Mouse (Mus musculus): ENCODE results near the gene Apof. TPM values are rescaled to one million over a fixed set of nuclear protein-coding genes. Genes with fewer than 3 reads are reported as not detected.

The Apof gene
- polyA plus RNA-seq, 1 experiment from 2014 or later, result 0.15 TPM

DNA sequence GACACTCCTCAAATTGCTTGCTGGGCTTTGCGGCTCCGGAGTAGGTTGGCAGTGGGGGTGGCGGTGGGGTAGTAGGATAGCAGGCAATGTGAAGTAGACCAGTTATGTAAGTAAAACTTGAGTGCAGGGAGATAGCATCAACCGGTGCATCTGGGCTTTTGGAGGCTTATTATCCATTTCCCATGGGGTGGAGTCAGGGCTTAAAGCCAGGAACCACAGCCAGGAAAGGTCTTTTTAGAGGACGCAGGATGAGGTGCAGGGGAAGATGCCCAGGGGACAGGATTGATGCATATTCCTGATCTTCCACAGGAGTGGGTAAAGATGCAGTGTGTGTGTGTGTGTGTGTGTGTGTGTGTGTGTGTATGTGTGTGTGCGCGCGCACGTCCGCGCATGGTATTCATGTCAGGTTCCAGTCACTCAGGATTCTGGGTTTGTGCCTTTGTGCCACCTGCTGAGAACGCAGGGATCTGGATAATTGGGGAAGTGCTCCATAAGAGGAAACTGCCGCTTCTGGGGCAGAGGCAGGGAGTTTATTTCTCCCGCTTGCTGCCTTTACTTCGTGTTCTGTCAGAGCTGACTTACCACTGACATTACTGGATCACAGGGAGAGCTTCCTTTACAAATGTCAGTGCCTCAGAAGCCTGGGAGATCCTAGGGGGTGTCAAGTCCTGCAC lies 30.5 kb upstream of the Apof start:
- Histone ChIP-seq H3K9ac (no peak overlapping the region), H3K27me3 (no peaks in the 10 kb centered on the region), H3K4me2 (no peak overlapping the region), H3K4me3 (no peak overlapping the region), H3K4me1 (peaks cover 5% of the 10 kb centered on the region), H3K36me3 (peaks cover 36% of the 10 kb centered on the region), H3K27ac (no peak overlapping the region), H3K9me3 (no peaks in the 10 kb centered on the region)
- whole genome bisulfite sequencing, result 80% methylated on average over 15 of the region's 15 CpGs
- ATAC-seq (ENCODE audit: borderline replicate concordance, extremely low read depth, low FRiP score, low TSS enrichment), result no peak

DNA sequence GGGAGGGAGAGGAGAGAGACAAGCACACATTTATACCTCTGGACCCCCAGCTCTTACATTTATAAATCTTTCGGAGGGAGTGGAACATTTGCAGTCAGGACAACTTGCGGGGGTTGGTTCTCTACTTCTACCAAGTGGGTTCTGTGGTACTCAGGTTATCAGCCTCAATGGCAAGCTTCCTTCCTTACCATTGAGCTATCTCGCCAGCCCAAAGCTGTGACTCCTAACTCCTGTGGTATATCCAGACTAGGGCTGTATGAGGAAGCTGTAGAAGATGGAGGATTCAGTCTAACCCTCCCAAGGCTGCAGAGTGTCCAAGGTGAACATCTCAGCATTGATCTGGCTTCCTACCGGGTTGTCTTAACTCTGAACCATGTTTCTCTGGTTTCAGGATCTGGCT lies 29.3 kb upstream of the Apof start:
- Histone ChIP-seq H3K36me3 (peaks cover 46% of the 10 kb centered on the region), H3K9ac (no peak overlapping the region), H3K4me3 (no peak overlapping the region), H3K27ac (no peak overlapping the region), H3K27me3 (no peaks in the 10 kb centered on the region), H3K4me2 (no peak overlapping the region), H3K9me3 (no peaks in the 10 kb centered on the region), H3K4me1 (no peaks in the 10 kb centered on the region)
- no peak for ATAC-seq (ENCODE audit: borderline replicate concordance, extremely low read depth, low FRiP score, low TSS enrichment)
- WGBS, result 92% methylated on average over 4 of the region's 4 CpGs

DNA sequence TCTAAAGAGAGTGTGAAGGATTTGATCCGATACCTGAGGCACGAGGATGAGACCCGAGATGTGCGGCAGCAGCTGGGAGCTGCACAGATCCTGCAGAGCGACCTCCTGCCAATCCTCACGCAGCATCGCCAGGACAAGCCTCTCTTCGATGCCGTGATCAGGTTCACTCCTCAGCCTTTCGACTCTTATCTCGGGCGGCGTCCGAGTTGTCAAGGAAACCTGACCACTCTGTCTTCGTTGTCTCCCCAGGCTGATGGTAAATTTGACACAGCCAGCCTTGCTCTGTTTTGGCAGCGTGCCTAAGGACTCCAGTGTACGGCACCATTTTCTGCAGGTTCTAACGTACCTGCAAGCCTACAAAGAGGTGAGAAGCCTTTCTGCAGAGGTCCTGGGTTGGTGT lies 28.3 kb upstream of the Apof start:
- no peaks in the 10 kb centered on the region for H3K4me1 ChIP-seq
- H3K4me3 ChIP-seq, result no peak overlapping the region
- peaks cover 52% of the 10 kb centered on the region for H3K36me3 ChIP-seq
- WGBS, result 73% methylated on average over 18 of the region's 18 CpGs
- H3K9ac ChIP-seq, result no peak overlapping the region
- no peak for ATAC-seq (ENCODE audit: borderline replicate concordance, extremely low read depth, low FRiP score, low TSS enrichment)
- no peak overlapping the region for H3K4me2 ChIP-seq
- H3K27ac ChIP-seq, result no peak overlapping the region
- no peaks in the 10 kb centered on the region for H3K27me3 ChIP-seq
- H3K9me3 ChIP-seq, result no peaks in the 10 kb centered on the region

DNA sequence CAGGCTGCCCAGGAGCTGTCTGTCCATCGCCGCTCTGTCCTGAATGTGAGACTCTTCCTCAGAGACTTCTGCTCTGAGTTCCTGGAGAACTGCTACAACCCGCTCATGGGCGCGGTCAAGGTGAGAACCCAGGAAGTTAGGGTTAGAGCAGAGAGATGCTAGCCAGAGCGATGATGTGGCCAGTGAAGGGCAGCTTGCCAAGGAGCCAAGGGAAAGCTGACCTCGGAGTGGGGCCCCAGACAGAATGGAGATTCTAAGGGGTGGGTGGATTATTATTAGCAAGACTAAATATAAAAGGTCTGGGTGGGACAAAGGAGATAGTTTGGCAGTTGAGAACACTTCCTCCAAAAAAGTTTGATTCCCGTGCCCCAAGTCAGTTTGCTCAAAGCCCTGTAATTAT lies 25.2 kb upstream of the Apof start:
- H3K4me1 ChIP-seq, result no peaks in the 10 kb centered on the region
- no peaks in the 10 kb centered on the region for H3K9me3 ChIP-seq
- no peak overlapping the region for H3K4me3 ChIP-seq
- no peaks in the 10 kb centered on the region for H3K27me3 ChIP-seq
- no peak for ATAC-seq (ENCODE audit: borderline replicate concordance, extremely low read depth, low FRiP score, low TSS enrichment)
- no peak overlapping the region for H3K9ac ChIP-seq
- H3K36me3 ChIP-seq, result peaks cover 81% of the 10 kb centered on the region
- H3K27ac ChIP-seq, result no peak overlapping the region
- 85% methylated on average over 8 of the region's 8 CpGs for WGBS
- no peak overlapping the region for H3K4me2 ChIP-seq

DNA sequence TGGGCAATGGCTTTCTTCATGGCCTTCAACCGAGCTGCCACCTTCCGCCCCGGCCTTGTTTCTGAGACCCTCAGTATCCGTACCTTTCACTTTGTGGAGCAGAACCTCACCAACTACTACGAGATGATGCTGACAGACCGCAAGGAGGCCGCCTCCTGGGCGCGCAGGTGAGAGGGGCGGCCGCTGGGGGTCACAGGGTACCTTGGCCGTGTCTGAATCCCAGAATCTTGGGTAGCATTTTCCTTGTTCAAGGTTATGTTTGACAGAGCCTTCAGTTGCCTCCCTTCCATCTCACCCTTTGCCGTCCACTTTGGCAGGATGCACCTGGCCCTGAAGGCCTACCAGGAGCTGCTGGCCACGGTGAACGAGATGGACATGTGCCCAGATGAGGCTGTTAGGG lies 24.4 kb upstream of the Apof start:
- H3K4me2 ChIP-seq, result no peak overlapping the region
- H3K27ac ChIP-seq, result no peak overlapping the region
- H3K9me3 ChIP-seq, result no peaks in the 10 kb centered on the region
- no peak overlapping the region for H3K4me3 ChIP-seq
- ATAC-seq (ENCODE audit: borderline replicate concordance, extremely low read depth, low FRiP score, low TSS enrichment), result no peak
- no peaks in the 10 kb centered on the region for H3K4me1 ChIP-seq
- peaks cover 89% of the 10 kb centered on the region for H3K36me3 ChIP-seq
- no peak overlapping the region for H3K9ac ChIP-seq
- H3K27me3 ChIP-seq, result no peaks in the 10 kb centered on the region
- WGBS, result 92% methylated on average over 15 of the region's 15 CpGs

DNA sequence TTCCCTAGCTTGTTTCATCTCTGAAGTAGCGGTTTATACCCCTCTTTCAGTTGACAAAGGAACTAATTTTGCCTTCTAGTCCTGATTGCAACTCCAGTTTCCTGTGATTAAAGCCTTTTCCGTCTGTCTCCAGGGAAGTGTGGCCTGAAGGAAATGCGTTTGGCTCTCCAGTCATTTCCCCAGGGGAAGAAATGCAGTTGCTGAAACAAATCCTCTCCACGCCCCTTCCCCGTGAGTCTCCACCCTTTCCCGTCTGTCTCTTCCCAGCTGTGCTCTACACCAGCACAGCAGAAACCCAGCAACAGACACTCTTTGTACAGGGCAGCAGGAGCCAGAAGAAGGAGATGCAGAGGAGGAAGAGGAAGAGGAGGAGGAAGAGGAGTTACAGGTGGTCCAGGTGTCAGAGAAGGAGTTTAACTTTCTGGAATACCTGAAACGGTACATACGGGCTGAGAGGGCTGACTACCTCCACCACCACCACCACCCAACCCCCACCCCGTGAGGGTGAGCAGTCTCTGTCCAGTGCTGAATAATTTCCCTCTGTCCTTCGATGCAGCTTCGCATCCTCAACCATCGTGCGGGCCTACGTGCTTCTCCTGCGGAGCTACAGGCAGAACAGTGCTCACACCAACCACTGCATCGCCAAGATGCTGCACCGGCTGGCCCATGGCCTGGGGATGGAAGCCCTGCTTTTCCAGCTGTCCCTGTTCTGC lies 21.3 kb upstream of the Apof start:
- Histone ChIP-seq H3K36me3 (peaks cover 94% of the 10 kb centered on the region), H3K4me3 (peak overlapping the region; percentile 2; the same call in 1 of the 2 replicates)

DNA sequence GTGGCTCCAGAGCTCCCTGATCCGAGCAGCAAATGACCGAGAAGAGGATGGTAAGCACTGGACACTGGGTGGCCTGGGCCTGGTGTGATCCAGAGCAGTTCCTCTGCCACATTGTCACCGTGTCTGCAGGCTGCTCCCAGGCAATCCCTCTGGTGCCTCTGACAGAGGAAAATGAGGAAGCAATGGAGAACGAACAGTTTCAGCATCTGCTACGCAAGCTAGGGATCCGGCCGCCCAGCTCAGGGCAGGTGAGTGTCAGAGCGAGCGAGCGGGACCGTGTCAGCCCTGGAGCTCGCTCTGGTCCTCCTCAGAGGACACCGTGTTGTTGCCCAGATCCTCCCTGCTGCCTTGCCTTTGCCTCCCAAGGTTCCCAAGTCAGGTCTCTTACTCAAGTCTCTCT lies 17.9 kb upstream of the Apof start:
- H3K36me3 ChIP-seq, result peaks cover 73% of the 10 kb centered on the region
- no peaks in the 10 kb centered on the region for H3K27me3 ChIP-seq
- WGBS, result 93% methylated on average over 13 of the region's 13 CpGs
- H3K4me1 ChIP-seq, result no peaks in the 10 kb centered on the region
- no peak for ATAC-seq (ENCODE audit: borderline replicate concordance, extremely low read depth, low FRiP score, low TSS enrichment)
- no peak overlapping the region for H3K9ac ChIP-seq
- H3K9me3 ChIP-seq, result no peaks in the 10 kb centered on the region
- H3K4me2 ChIP-seq, result no peak overlapping the region
- no peak overlapping the region for H3K27ac ChIP-seq
- H3K4me3 ChIP-seq, result no peak overlapping the region

More for the DNA sequence above, 21.3 kb upstream of the Apof start:
- peak; percentile 47; the same call in 1 of the 2 replicates for ATAC-seq (ENCODE audit: borderline replicate concordance, extremely low read depth, low FRiP score, low TSS enrichment)
- 70% methylated on average over 17 of the region's 17 CpGs for WGBS
- Histone ChIP-seq H3K4me2 (peak overlapping the region; percentile 28), H3K9ac (no peak overlapping the region), H3K9me3 (no peaks in the 10 kb centered on the region), H3K27ac (peak overlapping the region; percentile 76), H3K4me1 (no peaks in the 10 kb centered on the region), H3K27me3 (no peaks in the 10 kb centered on the region)

DNA sequence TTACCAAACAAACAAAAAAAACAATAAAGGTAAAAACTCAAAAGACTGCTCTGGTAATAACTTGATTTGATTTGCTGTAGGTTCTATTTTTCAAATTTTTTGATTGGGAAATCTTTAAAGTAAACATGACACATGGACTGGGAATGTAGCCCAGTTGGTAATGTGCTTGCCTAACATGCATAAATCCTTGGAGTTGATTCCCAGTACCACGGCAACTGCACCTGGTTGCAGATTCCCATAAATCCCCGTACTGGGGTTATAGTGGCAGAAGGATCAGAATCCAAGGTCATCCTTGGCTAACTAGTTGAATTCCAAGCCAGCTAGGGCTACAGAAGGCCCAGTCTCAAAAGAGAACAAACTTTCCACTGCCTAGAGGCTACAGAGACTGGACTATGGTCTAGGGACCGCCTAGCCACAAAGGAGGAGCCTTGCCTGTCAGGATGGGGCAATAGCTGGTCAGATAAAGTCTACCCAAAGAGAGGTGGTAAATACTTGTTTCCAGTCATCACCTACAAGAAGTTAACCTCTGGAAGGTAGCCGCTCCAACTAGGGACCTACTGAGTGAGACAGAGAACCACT lies 14.7 kb upstream of the Apof start, which contains the start of gene Apon:
TSS of gene Apon (plus strand) at position 420 of the 579 bp plus-strand sequence.
- Histone ChIP-seq H3K4me1 (no peaks in the 10 kb centered on the region), H3K27me3 (no peaks in the 10 kb centered on the region), H3K9me3 (no peaks in the 10 kb centered on the region), H3K4me2 (no peak within 1 kb of the TSS), H3K4me3 (no peak within 1 kb of the TSS), H3K27ac (no peak within 1 kb of the TSS), H3K9ac (no peak within 1 kb of the TSS), H3K36me3 (peaks cover 44% of the 10 kb centered on the region)
- no peak for ATAC-seq (ENCODE audit: borderline replicate concordance, extremely low read depth, low FRiP score, low TSS enrichment)
- WGBS, result 70% methylated on average over 4 of the region's 4 CpGs

DNA sequence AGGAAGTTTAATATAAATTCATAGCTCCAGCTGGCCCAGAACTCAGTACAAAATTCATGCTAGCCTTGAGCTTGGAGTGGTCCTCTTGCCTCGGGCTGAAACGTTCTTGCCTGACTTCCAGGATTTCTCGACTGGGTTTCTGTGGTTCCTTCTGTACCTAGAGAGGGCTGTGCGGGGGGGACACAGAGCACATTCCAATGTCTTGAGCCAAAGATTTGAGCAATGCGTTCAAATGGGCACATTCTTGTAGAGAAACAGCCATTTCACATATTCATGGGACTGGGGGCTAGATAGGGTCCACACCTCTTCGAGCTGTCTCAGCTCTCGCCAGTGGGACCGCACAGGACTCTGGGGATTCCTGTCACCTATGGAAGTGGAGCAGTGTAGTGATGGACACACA lies 12.5 kb upstream of the Apof start:
- ATAC-seq (ENCODE audit: borderline replicate concordance, extremely low read depth, low FRiP score, low TSS enrichment), result no peak
- H3K27me3 ChIP-seq, result no peaks in the 10 kb centered on the region
- H3K4me1 ChIP-seq, result no peaks in the 10 kb centered on the region
- H3K4me3 ChIP-seq, result no peak overlapping the region
- WGBS, result 75% methylated on average over 8 of the region's 8 CpGs
- H3K9me3 ChIP-seq, result no peaks in the 10 kb centered on the region
- no peak overlapping the region for H3K27ac ChIP-seq
- no peak overlapping the region for H3K4me2 ChIP-seq
- no peak overlapping the region for H3K9ac ChIP-seq
- H3K36me3 ChIP-seq, result peaks cover 23% of the 10 kb centered on the region

DNA sequence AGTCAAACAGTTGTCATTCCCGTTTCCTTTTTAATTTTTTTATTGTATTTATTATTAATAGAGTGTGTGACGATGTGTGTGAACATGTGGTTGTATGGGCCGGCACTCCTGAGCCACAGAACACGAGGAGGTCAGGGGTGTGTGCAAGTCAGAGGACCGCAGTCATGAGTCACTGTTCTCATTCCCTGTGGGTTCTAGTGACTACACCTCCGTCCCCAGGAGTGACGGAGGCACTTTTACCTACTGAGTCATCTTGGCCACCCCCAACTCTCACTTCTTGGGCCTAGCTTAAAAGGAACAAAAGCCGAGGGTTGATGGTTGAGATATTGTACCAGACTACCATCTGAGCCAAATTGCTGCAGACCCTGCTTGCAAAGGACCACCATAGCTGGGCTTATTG lies 12.1 kb upstream of the Apof start:
- H3K27me3 ChIP-seq, result no peaks in the 10 kb centered on the region
- WGBS, result 69% methylated on average over 8 of the region's 8 CpGs
- no peak for ATAC-seq (ENCODE audit: borderline replicate concordance, extremely low read depth, low FRiP score, low TSS enrichment)
- H3K27ac ChIP-seq, result no peak overlapping the region
- no peak overlapping the region for H3K4me3 ChIP-seq
- H3K9me3 ChIP-seq, result no peaks in the 10 kb centered on the region
- no peak overlapping the region for H3K4me2 ChIP-seq
- H3K9ac ChIP-seq, result no peak overlapping the region
- H3K4me1 ChIP-seq, result no peaks in the 10 kb centered on the region
- H3K36me3 ChIP-seq, result peaks cover 19% of the 10 kb centered on the region

DNA sequence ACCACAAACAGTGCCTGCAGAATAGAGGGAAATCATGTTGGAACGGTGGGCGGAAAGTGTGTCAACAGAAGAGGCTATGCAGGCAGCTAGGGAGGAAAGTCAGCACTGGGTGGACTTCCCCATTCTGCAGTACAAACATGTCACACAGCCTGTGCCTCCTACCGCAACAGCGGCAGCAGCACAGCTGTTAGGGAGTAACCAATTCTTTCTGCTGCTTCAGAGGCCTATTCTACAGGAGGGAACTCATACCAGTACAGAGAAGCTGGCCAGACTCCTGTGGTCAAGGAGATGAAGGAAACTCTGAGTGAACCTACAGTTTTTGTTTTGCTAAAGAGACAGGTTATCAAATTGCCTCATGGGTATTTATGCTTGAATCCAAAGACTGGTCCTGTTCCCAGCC lies 9.5 kb upstream of the Apof start:
- Histone ChIP-seq H3K9ac (no peak overlapping the region), H3K4me1 (no peaks in the 10 kb centered on the region), H3K4me2 (no peak overlapping the region), H3K27ac (no peak overlapping the region), H3K27me3 (no peaks in the 10 kb centered on the region), H3K9me3 (no peaks in the 10 kb centered on the region), H3K36me3 (no peaks in the 10 kb centered on the region), H3K4me3 (no peak overlapping the region)
- WGBS, result 78% methylated on average over 4 of the region's 4 CpGs
- no peak for ATAC-seq (ENCODE audit: borderline replicate concordance, extremely low read depth, low FRiP score, low TSS enrichment)

DNA sequence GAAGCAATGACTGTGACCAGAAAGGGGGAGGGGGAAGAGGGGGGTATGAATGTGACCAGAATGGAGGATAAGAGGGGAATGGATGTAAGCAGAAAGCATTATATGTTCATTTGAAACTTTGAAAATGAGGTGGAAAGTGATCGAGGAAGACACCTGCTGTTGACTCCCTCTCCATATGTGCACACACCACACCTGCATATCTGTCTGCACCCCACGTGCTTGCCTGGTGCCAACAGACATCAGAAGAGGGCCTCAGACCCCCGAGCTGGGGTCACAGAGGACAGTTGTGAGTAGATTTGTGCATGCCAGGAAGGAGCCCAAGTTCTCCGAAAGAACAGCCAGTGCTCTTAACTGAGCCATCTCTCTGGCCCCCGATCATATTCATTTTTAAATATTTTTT lies 8.5 kb upstream of the Apof start:
- no peak overlapping the region for H3K4me3 ChIP-seq
- H3K4me1 ChIP-seq, result no peaks in the 10 kb centered on the region
- ATAC-seq (ENCODE audit: borderline replicate concordance, extremely low read depth, low FRiP score, low TSS enrichment), result no peak
- no peak overlapping the region for H3K9ac ChIP-seq
- no peaks in the 10 kb centered on the region for H3K9me3 ChIP-seq
- no peaks in the 10 kb centered on the region for H3K27me3 ChIP-seq
- no peak overlapping the region for H3K4me2 ChIP-seq
- no peaks in the 10 kb centered on the region for H3K36me3 ChIP-seq
- WGBS, result 77% methylated on average over 5 of the region's 5 CpGs
- no peak overlapping the region for H3K27ac ChIP-seq

All from lung, embryonic 15.5 days (tissue).